Mouse (Mus musculus): ENCODE results near the gene Mon1a.
A peak's percentile ranks its signal among the peaks of the same experiment; 100 is the strongest.

Mon1a gene

DNA sequence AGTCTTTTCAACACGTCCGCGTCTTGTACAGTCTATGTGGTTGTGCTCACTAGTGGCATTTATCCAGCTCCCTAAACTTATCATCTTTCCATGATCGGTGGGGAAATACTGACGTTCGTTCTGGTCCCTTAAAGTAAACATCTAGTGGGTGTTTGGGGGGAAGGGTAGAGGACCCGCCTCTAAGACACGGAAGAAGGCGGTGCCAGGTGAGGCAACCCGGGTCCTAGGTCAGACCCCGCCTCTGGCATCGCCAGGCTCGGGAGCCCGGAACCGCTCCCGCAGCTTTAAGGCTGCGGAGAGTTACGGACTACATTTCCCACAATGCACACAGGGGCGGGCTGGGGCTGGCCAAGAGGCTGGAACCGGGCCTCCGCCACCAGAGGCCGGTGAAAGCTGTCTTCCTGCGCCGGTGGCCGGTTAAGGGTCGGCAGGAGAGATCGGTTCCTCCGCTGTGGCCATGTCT is at the start of gene Mon1a:
Gene Mon1a (plus strand): TSS at position 348 of the 463 bp plus-strand sequence.
- DNase-seq (ENCODE audit: low read depth), result peak; percentile 86

DNA sequence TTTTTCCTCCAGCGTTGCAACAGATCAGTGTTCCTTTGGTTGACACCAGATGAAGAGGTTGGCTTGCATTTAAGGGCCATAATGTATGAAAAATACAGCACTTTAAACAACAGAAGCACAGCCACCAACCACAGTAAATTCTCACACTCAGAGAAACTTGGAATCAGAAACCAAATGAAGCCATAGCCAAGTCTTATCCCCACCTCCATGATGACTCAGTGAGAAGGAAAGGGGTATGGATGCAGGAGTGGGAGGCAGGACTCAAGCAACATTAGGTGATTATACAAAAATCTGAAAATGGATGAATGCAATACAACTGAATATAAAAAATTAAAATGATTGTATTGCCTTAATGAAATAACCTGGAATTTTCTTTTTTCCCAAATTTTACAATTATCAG is 49.1 kb upstream of the Mon1a start:
- no peak for DNase-seq (ENCODE audit: low read depth)

DNA sequence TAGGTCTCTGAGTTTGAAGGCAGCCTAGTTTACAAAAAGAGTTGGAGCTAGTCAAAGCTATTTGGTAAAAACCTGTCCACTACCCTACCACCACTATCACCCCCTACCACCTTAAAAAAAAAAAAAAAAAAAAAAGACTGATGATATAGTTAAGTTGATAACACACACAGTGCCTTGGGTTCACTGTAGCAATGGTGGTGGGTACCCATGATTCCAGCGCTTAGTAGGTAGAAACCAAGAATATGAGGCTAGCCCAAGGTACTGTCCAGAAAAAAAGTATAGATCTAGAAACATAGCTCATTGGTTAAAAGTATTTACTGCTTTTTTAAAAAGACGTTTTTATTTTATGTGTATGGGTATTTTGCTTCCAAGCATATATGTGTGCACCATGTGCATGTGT is 45.2 kb upstream of the Mon1a start:
- DNase-seq (ENCODE audit: low read depth), result no peak

DNA sequence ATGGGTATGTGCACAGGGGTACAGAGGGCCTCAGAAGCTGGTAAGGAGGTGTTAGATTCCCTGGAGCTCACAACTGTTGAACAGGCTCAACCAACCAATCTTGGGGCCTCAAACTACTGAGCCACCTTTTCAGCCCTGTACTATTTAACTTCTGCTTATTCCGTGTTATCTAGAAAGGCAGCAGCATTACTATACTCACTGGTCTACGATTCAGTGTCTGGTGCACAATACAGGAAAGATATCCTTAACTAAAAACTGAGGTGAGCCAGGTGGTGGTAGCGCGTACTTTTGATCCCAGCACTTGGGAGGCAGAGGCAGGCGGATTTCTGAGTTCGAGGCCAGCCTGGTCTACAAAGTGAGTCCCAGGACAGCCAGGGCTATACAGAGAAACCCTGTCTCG is 39.0 kb upstream of the Mon1a start:
- DNase-seq (ENCODE audit: low read depth), result no peak

DNA sequence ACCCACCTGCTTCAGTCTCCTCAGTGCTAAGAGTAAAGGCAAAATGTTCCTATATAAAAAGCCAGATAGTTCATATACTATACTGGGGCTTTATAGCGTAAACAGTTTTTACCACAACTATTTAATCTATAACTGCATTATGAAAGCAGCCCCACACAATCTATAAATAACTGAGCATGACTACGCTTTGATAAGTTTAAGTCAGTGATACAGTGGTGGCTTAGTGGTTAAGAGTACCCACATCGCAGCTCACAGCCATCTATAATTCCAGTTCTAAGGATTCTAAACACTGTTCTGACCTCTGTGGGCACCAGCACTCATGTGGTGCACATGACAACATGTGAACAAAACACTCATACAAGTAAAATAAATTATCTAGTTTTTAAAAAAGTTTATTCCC is 29.6 kb upstream of the Mon1a start:
- no peak for DNase-seq (ENCODE audit: low read depth)

DNA sequence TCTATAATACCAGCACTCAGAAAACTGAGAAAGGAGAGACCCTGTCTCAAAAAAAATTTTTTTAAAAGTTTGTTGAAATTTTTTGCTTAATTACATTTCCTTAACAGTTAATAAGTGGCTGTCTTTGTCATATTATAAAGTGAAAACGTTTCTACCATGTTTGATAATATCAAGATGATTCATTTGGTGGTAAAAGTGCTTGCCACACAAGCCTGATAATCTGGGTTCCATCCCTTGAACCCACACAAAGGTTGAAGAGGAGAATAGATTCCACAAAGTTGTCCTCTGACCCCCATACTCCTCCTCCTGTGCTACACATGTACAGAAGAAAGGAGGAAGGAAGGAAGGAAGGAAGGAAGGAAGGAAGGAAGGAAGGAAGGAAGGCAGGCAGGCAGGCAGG is 23.5 kb upstream of the Mon1a start:
- DNase-seq (ENCODE audit: low read depth), result no peak

DNA sequence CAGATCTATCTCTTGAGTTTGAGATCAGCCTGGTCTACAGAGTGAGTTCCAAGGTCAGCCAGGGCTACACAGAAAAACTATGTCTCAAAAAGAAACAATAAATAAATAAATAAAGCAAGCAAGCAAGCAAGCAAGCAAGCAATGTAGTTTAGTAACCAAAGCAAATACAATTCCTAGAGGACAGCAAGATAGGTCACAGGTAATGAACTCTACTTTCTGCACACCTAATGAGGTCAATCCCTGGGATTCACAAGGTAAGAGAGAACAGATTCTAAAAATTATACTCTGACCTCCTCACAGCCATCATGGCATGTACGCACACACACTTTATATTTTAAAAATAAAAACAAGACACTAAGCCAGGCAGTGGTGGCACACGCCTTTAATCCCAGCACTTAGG is 21.9 kb upstream of the Mon1a start:
- no peak for DNase-seq (ENCODE audit: low read depth)

DNA sequence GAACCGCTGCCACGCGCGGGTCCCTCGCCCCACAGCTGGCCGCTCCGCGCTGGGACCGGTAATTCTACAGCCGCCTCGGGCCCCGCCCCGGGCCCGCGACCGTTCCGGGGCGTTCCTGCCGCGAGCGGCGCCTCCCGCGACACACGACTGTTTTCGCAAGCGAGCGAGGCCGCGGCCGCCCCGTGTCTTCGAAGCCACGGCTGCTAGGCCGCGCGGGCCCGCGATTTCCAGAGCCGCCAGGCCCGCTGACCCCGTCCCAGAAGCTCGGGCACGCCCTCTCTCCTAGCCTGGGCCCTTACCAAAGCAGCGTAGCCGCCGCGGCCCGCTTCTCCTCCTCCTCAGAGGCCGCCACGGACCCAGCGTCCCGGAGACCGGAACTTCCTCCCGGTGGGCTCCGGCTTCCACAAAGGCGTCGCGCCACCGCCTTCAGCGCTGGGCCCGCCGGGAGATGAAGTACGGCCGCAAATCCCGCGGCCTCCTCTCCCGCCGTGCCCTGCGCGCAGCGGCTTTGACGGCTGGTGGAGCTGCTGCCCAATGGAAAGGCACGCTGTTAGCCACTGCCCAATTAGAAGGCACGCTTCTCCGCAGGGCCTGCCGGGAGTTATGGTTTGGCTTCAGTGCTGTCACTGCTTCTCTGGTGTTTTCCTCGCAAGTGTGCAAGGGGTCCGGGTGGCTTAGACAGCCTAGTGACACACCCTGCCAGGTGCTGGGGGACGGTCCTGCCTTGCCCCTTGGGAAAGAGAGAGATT is 15.4 kb upstream of the Mon1a start:
- DNase-seq (ENCODE audit: low read depth), result peak; percentile 95

DNA sequence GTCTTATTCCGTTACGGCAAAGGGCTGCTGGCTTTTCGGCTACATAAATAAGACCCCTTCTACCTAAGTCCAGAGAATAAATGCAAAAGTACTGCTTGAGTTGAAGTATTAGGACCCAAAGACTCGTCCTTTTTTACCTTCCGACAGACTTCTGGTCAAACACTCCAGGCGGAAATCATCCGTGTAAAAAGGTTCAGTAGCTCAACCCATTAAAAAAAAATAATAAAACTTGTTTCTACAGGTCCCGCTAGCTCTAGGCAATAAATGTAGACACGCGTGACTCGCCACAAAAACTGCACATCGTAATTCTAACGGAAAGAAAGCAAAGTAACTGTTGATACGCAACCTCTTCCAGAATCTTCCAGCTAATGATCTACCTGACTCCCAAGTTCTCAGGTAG is 14.8 kb upstream of the Mon1a start, which contains the start of gene Rbm6:
Gene Rbm6 (minus strand): TSS at position 101 of the 400 bp plus-strand sequence.
- no peak for DNase-seq (ENCODE audit: low read depth)

DNA sequence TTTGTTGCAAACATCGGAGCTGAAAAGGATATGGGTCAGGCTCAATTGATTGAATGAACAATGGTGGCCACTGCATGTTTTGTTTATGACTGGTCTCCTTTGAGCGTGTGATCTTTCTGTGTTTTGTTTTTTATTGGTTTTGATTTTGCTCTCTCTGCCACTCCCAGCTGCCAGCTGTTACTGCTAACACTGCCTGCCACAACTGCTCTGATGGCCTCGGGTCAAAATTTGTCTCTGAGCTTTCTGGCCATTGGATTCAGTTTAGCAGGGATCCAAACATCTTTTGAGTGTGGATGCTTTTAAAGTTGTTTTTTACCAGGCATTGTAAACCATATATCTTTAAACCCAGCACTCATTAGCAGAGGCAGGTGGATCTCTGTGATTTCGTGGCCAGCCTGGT is 7.5 kb upstream of the Mon1a start:
- no peak for DNase-seq (ENCODE audit: low read depth)

DNA sequence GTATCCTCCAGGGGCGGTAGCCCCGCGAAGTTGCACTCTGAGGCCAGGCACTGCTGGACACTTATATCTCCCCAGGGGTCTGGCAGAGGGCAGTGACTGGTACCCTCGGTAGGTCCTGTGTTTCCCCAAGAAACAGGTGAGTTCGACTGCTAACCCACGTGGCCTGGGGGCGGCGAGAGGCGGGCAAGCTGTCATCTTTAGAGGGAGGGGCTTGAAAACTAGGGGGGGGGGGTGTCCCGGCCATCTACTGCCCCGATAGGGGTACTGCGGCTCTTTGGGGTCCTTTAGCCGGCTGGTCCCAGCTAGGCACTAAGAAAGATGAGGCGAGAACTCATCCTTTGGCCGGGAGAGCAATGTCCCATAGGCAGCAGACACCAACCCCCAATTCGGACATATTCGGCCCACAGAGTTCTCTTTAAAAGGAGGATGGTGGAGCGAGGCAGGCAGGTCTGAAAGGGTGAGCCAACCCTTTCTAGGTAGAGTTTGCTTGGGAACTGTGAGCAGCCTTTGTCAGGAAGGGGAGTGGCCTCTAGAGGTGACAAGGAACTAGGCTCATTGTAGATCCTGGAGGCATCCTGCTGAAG is 408 bp downstream of the Mon1a start:
- DNase-seq (ENCODE audit: low read depth), result peak; percentile 48

DNA sequence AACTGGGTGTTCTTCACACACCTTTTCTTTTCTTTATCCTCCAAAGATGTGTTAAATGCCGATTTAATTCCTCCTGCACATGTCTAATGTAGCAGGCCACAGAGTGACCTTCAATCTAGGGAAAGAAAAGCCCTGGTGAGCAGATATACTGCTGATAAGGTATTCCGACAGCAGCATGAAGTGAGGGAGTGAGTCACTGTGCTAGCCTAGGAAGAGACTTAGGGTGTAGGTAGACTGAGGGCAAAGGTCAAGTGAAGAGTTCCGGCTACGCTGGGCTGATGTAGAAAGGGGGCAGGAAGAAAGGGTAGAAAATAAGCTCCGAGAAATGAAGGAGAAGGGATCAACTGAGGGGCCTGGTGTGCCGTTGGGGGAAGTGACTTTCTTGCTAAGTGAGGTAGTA is 2.3 kb downstream of the Mon1a start:
- no peak for DNase-seq (ENCODE audit: low read depth)

DNA sequence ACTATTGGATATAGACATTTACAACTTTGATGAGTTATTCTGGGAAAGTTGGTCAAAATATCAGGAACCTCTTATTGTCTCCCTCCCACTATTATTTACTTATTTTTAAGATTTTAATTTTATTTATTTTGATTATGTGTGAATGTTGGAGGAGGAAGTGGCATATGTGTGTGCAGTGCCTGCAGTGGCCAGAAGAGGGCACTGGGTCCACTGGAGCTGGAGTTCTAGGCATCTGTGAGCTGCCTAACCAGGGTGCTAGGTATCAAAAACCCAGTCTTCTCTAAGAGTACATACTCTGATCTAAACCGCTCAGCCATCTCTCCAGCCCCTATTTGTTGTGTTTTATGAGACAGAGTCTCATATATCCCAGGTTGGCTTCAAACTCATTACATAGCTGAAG is 3.1 kb downstream of the Mon1a start:
- DNase-seq (ENCODE audit: low read depth), result peak; percentile 16

DNA sequence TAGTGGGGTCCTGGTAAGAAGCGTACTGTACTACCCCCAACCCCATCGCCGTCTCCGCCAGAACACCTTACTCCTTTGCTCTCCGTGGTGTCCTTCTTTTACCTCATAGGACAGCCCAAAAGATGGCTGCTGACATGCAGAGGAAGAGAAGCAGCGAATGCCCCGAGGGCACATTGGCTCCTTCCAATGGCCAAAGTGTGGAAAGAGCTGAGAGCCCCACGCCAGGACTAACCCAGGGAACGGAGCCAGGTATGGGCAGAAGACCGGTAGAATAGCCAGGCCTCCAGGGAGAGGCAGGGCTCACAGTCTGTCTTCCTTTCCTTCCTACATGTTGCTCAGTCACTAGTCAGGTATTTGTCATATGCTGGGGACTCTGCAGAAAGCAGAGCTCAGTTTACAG is 10.6 kb downstream of the Mon1a start:
- DNase-seq (ENCODE audit: low read depth), result no peak

DNA sequence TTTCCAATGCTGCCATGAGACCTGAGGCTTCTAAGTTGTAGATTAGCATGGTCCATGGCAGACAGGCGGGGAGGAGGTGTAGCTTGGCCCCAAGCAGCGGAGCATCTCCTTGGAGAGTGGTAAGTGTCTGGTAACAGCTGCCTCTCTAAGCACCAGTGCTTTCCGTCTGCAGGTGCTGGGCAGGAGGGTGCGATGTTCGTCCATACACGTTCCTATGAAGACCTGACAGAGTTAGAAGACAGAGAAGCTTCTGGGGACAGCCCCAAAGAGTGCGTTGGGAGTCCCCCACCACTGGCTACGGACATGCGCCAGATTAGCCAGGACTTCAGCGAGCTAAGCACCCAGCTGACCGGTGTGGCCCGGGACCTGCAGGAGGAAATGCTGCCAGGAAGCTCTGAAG is 11.9 kb downstream of the Mon1a start:
- DNase-seq (ENCODE audit: low read depth), result no peak

DNA sequence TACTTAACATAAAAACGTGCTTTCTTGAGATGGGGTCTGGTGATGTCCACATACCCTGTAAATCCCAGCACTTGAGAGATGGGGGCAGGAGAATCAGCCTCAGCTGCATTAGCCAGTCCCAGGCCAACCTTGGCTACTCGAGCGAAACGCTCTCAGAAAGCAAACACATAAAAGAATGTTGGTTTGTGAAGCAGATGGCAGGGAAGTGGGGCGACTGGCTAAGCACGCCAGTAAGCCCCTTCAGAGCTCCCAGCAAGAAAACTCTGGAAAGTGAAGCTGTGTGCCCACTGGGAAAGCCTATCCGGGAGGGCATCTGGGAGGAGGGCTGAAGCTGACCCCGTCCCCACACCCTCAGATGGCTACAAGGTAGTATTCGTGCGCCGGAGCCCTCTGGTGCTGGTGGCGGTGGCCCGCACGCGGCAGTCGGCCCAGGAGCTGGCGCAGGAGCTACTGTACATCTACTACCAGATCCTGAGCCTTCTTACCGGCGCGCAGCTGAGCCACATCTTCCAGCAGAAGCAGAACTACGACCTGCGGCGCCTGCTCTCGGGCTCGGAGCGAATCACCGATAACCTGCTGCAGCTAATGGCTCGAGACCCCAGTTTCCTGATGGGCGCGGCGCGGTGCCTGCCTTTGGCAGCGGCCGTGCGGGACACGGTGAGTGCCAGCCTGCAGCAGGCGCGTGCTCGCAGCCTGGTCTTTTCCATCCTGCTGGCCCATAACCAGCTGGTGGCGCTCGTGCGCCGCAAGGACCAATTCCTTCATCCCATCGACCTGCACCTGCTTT is 13.1 kb downstream of the Mon1a start:
- no peak for DNase-seq (ENCODE audit: low read depth)

DNA sequence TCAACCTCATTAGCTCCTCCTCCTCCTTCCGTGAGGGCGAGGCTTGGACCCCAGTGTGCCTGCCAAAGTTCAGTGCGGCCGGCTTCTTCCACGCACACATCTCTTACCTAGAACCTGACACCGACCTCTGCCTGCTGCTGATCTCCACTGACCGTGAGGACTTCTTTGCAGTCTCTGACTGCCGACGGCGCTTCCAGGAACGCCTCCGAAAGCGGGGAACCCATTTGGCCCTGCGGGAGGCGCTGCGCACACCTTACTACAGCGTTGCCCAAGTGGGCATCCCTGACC is 13.6 kb downstream of the Mon1a start:
- no peak for DNase-seq (ENCODE audit: low read depth)

DNA sequence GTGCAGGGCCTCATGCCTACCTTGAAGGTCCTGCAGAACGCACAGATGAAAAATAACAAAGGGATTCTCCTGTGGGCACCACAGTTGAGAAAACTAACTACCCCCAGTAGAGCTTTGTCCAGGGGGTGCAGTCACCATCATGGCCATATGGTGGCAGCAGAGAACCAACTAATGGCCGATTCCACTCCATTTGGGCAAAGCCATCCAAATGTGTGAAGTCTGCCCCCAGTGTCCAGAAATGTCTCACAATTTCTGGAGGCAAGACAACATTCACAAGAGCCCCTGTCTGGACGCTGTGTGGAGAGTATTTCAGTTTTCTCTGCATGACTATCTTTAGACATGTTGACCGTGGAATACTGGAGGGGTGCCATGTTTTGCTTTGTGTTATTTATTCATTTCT is 16.8 kb downstream of the Mon1a start:
- DNase-seq (ENCODE audit: low read depth), result peak; percentile 91

DNA sequence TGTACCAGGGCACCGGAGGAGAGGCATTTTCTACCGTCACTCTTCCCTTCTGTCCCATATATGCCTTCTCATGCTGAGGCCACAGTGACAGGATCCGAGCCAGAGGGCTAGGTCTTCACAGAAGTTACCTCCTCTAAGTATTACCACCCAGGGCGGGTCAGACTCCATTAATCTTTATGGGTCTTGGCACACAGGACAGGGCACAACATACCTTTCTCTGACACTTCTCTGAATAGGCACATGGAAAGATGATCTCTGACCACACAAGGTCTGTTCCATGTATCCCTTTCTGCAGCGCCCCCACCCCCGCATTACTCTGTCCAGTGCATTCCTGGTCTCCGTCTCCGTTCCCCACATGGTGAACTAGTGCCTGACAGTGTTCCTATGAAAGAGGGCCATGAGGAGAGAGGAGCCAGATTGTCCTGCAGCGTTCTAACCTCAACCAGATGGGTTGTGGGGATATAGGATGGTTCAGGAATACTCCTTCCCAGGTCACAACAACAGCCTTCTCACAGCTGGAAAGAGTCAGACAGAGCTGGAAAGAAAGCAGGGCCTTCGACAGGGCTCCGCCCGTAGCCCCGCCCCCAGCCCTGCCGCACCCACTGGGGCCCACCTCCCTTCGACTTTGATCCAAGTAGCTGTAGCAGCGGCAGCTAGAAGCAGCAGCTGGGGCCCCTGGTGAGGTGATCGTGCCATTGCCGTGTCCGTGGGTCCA is 18.5 kb downstream of the Mon1a start, which contains the start of gene Mst1r:
Gene Mst1r (plus strand): TSS at position 622 of the 715 bp plus-strand sequence.
- DNase-seq (ENCODE audit: low read depth), result peak; percentile 74

DNA sequence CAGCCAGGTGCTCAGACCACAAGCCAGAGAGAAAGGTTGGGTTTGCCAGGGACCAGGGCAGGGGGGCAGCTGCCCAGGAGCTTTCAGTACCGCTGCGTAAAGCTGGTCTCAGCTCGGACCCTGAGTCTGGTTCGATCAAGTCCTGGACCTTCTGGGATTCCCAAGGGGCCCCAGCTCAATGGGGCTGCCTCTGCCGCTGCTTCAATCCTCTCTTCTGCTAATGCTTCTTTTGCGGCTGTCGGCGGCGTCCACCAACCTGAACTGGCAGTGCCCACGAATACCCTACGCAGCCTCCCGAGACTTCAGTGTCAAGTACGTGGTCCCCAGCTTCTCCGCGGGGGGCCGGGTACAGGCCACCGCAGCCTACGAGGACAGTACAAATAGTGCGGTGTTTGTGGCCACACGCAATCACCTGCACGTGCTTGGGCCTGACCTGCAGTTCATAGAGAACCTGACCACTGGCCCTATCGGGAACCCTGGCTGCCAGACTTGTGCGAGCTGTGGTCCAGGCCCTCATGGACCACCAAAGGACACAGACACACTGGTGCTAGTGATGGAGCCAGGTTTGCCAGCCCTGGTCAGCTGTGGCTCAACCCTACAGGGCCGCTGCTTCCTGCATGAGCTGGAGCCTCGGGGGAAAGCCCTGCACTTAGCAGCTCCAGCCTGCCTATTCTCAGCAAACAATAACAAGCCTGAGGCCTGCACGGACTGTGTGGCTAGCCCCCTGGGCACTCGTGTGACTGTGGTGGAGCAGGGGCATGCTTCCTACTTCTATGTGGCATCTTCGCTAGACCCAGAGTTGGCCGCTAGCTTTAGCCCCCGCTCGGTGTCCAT is 19.2 kb downstream of the Mon1a start:
- DNase-seq (ENCODE audit: low read depth), result no peak

DNA sequence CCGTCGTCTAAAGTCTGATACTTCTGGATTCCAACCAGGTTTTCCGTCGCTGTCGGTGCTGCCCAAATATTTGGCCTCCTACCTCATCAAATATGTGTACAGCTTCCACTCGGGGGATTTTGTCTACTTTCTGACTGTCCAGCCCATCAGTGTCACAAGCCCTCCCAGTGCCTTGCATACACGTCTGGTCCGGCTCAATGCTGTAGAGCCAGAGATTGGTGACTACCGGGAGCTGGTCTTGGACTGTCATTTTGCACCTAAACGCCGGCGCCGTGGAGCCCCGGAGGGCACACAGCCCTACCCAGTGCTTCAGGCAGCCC is 19.8 kb downstream of the Mon1a start:
- DNase-seq (ENCODE audit: low read depth), result no peak

Measured in NIH3T3 (cell line).